Mouse (Mus musculus) CH12.LX (cell line): ENCODE results near the gene Ptges3.

Experiments
- CTCF ChIP-seq, 2 experiments: IDR thresholded peaks in 1 of 2; conservative IDR thresholded peaks in 1 of 2; 2 replicates each; pipeline ENCODE4 v1.5.1; 2011 to 2012; ENCODE audit warnings: low read depth in 2 of 2, low read length in 2 of 2, improper control_type of control experiment in 1 of 2, inconsistent platforms in 1 of 2, mild to moderate bottlenecking in 1 of 2, moderate library complexity in 1 of 2
- MXI1 ChIP-seq: IDR thresholded peaks from 2 replicates; pipeline ENCODE4 v1.6.1; 2011; ENCODE audit warnings: mild to moderate bottlenecking, low read depth, low read length, improper control_type of control experiment
- MYC ChIP-seq: IDR thresholded peaks from 2 replicates; pipeline ENCODE4 v1.6.1; 2011; ENCODE audit warnings: low read depth, mild to moderate bottlenecking, improper control_type of control experiment, low read length
- NELFE ChIP-seq: IDR thresholded peaks from 2 replicates; pipeline ENCODE4 v1.6.1; 2011; ENCODE audit warnings: low read depth, low read length, improper control_type of control experiment
- NRF1 ChIP-seq: IDR thresholded peaks from 2 replicates; pipeline ENCODE4 v1.6.1; 2014; ENCODE audit warnings: low read depth, mild to moderate bottlenecking, inconsistent platforms, low read length, improper control_type of control experiment, moderate library complexity
- POLR2A ChIP-seq: IDR thresholded peaks from 2 replicates; pipeline ENCODE4 v1.6.1; 2011; ENCODE audit warnings: low read depth, mild to moderate bottlenecking, improper control_type of control experiment, low read length
- SMC3 ChIP-seq: IDR thresholded peaks from 2 replicates; pipeline ENCODE4 v1.6.1; 2011; ENCODE audit warnings: low read depth, low read length, improper control_type of control experiment
- TCF12 ChIP-seq: IDR thresholded peaks from 2 replicates; pipeline ENCODE4 v1.6.1; 2014; ENCODE audit warnings: low read depth, mild to moderate bottlenecking, inconsistent platforms, low read length, improper control_type of control experiment

DNA sequence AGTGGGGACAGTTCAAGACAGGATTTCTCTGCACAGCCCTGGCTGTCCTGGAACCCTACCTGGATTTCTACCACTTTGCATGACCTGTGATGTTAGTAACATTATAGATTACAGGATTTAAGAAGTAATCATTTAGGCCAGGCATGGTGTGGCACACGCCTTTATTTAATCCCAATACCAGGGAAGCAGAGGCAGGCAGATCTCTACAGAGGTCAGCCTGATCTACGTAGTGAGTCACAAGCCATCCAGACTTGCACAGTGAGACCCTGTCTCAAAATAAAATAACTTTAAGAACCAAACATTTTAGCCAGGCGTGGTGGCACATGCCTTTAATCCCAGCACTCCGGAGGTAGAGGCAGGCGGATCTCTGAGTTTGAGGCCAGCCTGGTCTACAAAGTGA lies 36.6 kb upstream of the Ptges3 start:
- TF ChIP-seq MYC: no peak
- no peak for TF ChIP-seq MXI1
- no peak for TF ChIP-seq NRF1
- TF ChIP-seq POLR2A: no peak
- TF ChIP-seq SMC3: no peak
- TF ChIP-seq NELFE: no peak
- TF ChIP-seq CTCF (conservative IDR thresholded peaks at IDR 0.05 in 1 of 2, IDR thresholded peaks at IDR 0.05 in 1 of 2; ENCODE audit: low read depth in 2 of 2, low read length in 2 of 2): no peak
- no peak for TF ChIP-seq TCF12
